Mouse (Mus musculus) embryonic fibroblast, embryonic 13.5 days (primary cell): ENCODE results near the gene Rgcc. TPM values are rescaled to one million over a fixed set of nuclear protein-coding genes. Genes with fewer than 3 reads are reported as not detected.

ENCODE experiments used
- H3K27ac ChIP-seq: 2 replicates; pipeline ENCODE4 v1.5.1; 2012; ENCODE audit warnings: low read length, control low read depth, inconsistent platforms; ENCODE audit not compliant: insufficient read depth
- H3K4me1 ChIP-seq: 2 replicates; pipeline ENCODE4 v1.6.1; 2011; ENCODE audit warnings: low read length; ENCODE audit not compliant: control insufficient read depth, insufficient read depth
- H3K4me3 ChIP-seq: 2 replicates; pipeline ENCODE4 v1.5.1; 2011; ENCODE audit warnings: mild to moderate bottlenecking, control low read depth, low read length; ENCODE audit not compliant: insufficient read depth
- CTCF ChIP-seq: IDR thresholded peaks from 2 replicates; pipeline ENCODE4 v1.5.1; 2011; ENCODE audit warnings: mild to moderate bottlenecking, control low read depth, low read length, moderate library complexity, borderline replicate concordance; ENCODE audit not compliant: insufficient read depth
- POLR2A ChIP-seq: IDR thresholded peaks from 2 replicates; pipeline ENCODE4 v1.6.1; 2011; ENCODE audit warnings: low read depth, mild to moderate bottlenecking, control low read depth, low read length, moderate library complexity
- polyA plus RNA-seq: library from polyadenylated mRNA; stranded (reverse); fragments of >200 nt; gene quantifications from 2 replicates; pipeline ENCODE4 v1.2.4, GENCODE M21; 2011; ENCODE audit warnings: low read depth; ENCODE audit not compliant: missing spikeins, insufficient read length

Gene Rgcc
- polyA plus RNA-seq, 1 experiment, result 7.1 TPM

DNA sequence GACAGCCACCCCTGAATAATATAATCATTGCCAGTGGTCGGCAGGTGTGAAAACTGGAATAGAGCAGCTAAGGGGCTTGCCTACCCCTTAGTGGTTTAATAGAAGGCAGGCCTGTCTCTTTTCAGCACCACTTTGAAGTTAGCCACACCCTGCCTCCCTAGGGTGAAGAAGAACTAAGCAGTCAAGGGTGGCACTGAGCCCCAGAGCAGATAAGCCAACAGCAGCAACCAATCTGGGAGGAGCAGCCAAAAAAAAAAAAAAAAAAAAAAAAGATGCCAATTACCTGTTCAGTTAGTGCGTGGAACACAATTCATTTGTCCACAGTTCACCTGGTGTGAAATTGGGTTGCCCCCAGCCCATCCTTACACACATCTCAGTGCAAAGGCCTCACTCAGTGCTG is 1.7 kb upstream of the Rgcc start:
- Histone ChIP-seq H3K4me3 (no peak overlapping the region), H3K4me1 (no peaks in the 10 kb centered on the region; the same call in 1 of the 2 replicates), H3K27ac (no peak overlapping the region)
- TF ChIP-seq POLR2A (no peak), CTCF (no peak)

DNA sequence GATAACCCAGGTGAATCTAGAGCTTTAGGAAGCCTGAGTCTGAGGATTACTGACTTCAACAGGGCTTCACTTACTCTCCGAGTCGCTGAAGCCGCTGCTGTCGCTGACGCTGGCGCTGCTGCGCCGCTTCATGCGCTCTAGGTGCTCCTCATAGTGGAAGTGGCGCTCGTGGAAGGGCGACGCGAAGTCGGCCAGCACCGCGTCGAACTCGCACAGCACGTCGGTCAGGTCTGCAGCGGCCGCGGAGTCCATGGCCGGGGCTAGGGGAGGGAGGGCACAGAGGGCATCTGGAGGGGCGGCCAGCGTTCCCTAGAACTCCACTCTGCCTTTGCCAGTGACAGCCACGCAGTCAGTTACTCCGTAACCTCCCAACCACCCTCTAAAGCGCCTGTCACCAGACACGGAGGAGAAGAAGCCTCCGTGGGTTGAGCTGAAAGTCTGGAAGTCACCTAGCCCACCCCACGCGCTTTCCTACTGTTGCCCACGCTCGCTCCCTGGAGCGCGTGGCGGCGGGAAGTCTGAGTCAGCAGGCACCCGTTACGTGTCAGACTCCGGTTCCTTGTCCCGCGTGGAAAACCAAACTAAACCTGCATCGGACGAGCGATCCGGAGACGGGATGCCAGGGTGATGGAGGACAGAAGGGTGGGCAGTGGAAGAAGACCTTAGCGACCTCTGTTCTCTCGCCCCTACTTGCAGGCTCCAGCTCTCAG is 649 bp downstream of the Rgcc start:
- Histone ChIP-seq H3K4me3 (peak overlapping the region; percentile 39), H3K4me1 (no peaks in the 10 kb centered on the region; the same call in 1 of the 2 replicates), H3K27ac (no peak overlapping the region)
- TF ChIP-seq CTCF (no peak), POLR2A (no peak)

DNA sequence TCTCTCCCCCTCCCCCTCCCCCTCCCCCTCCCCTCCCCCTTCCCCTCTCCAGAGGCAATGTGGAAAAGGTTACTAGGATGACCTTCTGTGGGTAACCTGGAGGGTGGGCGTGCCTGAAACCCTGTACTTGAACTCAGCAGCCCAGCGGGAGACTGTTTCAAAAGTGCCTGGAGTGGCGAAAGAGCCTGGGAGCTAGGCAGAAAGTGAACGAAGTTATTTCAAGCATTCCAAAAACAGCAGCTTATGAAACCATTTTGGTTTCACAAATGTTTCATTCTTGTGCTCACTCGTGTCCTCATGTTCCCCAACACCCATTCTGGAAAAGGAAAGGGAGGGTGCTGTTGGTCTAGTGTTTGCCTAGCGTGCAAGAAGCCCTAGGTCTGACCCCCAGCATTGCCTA is 1.6 kb downstream of the Rgcc start:
- Histone ChIP-seq H3K27ac (no peak overlapping the region), H3K4me1 (no peaks in the 10 kb centered on the region; the same call in 1 of the 2 replicates), H3K4me3 (peak overlapping the region; percentile 39; the same call in 1 of the 2 replicates)
- TF ChIP-seq POLR2A (no peak), CTCF (no peak)

DNA sequence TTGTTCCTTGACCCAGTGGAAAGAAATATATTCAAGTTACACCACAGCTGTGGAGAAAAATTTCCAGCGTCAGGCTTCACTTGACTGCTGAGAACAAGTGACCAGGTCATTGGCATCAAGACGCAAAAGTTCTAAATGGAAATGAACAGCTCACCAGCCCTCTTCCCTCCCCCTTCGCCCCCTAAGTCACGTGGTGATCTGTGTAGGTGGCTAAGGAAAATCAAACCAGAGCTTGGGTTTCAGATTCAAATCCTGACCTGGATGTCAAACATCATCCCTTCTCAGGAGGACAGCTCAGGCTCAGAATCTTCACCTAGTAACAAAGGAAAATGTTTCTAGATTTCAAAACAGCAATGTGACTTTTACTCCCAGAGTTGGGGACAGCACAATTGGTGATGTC is 2.2 kb downstream of the Rgcc start:
- no peak overlapping the region for H3K27ac ChIP-seq
- no peaks in the 10 kb centered on the region; the same call in 1 of the 2 replicates for H3K4me1 ChIP-seq
- no peak for TF ChIP-seq CTCF
- TF ChIP-seq POLR2A, result no peak
- no peak overlapping the region for H3K4me3 ChIP-seq

DNA sequence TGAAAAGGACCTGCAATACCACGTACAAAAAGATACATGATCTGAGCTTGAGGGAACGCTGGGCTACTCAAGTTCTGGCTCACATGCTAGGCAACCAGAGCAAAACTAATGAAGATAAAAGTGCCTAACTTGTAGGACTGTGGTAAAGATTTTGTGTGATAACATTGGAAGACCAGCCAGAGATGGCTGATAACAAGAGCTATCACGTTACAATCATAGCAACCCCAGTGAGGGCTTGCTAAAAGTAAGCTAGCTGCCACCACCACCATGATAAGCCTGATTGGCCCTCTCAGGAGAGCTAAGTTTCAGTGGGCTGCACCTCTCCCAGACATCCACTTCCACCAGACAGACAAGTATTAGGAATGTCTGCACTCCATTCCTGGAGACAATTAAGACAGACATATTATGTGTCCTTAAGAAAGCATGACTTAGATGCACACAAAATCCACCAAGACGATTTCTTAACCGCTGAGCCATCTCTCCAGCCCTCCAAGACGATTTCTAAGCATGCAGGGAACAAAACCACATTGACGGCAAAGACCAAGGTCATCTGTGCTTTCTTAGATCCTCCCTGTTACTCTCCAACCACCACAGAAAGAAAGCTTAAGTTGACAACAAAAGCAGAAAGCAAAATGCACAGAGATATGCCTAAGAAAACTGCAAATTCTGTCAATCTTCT is 3.0 kb downstream of the Rgcc start:
- H3K4me1 ChIP-seq, result no peaks in the 10 kb centered on the region; the same call in 1 of the 2 replicates
- H3K27ac ChIP-seq, result no peak overlapping the region
- no peak overlapping the region for H3K4me3 ChIP-seq
- no peak for TF ChIP-seq POLR2A
- no peak for TF ChIP-seq CTCF

DNA sequence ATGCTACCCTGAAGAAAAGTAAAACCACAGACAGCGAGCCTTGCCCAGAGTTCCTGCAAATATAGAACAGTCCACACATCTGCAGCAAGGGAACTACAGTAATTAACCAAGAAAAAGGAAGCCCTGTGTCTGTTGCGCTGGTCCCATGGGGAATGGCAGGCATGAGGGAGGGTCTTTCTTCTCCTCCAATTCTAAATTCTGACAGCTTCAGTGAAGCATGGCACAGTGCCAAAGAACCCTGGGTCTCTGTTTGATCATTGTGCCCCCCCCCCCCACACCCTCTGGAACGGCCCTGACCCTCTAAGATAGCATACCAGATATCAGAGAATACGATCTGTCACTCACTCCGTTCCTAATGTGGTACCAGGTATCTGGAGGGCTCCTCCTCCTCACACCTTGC is 4.6 kb downstream of the Rgcc start:
- Histone ChIP-seq H3K4me1 (peaks cover 4% of the 10 kb centered on the region), H3K4me3 (no peak overlapping the region), H3K27ac (no peak overlapping the region)
- no peak for TF ChIP-seq POLR2A
- no peak for TF ChIP-seq CTCF

DNA sequence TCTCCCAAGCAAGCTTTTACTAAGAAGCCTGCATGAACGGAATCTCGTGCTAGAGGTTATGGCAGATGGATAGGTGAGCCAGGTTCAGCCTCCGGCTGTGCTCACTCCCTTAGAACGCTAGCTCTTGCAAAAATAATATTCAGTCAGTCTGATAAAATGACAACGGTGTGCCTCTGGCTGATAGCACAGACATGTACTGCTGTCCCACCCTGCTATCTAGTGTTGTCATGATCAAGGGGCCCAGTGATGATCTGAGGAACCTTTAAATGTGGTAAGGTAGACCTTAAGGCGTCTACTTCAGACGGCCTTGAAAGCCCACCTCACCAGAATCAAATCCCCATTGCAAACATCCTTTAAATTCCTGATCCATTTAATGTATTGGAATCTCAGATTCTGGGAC is 5.2 kb downstream of the Rgcc start:
- TF ChIP-seq CTCF (no peak), POLR2A (no peak)
- H3K27ac ChIP-seq, result no peak overlapping the region
- peaks cover 4% of the 10 kb centered on the region for H3K4me1 ChIP-seq

DNA sequence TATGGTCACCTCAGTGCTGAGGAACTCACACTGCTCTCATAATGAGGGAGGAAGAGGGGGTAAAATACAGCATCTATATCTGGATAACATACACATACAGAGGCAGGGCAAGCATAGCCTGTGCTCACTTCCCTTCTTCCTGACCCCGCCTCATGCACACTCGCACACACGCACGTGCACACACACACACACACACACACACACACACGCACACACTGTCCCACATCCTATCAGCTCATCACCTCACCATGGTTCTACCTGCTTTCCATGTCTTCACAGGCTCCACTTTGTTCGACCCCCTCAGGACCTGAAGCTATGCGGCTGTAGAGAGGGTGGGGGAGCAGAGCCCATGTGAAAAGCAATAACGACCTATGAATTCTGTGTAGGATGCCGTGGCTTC is 5.9 kb downstream of the Rgcc start:
- no peak overlapping the region for H3K4me3 ChIP-seq
- H3K27ac ChIP-seq, result no peak overlapping the region
- TF ChIP-seq POLR2A (no peak), CTCF (no peak)
- peaks cover 7% of the 10 kb centered on the region for H3K4me1 ChIP-seq

More for the DNA sequence above, 5.2 kb downstream of the Rgcc start:
- H3K4me3 ChIP-seq, result no peak overlapping the region

DNA sequence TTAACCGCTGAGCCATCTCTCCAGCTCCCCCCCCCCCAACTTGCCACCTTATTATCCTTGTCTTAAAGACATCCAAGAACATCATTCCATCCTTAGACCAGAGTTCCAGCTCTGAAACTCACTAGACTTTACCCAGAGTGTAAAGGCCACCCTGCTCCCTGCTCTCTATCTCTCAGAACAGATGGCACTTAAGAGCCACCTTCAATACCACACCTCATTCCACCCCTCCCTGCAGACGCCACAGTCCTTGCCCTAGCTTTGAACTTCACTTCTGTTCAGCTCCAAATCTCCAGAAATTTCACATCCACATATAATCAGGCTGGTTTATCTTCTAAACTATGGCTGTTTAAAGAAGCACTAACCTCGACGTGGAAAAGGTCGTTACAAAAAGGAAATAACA is 6.5 kb downstream of the Rgcc start:
- TF ChIP-seq CTCF (no peak), POLR2A (no peak)
- H3K4me1 ChIP-seq, result peaks cover 7% of the 10 kb centered on the region
- H3K27ac ChIP-seq, result no peak overlapping the region
- no peak overlapping the region for H3K4me3 ChIP-seq

DNA sequence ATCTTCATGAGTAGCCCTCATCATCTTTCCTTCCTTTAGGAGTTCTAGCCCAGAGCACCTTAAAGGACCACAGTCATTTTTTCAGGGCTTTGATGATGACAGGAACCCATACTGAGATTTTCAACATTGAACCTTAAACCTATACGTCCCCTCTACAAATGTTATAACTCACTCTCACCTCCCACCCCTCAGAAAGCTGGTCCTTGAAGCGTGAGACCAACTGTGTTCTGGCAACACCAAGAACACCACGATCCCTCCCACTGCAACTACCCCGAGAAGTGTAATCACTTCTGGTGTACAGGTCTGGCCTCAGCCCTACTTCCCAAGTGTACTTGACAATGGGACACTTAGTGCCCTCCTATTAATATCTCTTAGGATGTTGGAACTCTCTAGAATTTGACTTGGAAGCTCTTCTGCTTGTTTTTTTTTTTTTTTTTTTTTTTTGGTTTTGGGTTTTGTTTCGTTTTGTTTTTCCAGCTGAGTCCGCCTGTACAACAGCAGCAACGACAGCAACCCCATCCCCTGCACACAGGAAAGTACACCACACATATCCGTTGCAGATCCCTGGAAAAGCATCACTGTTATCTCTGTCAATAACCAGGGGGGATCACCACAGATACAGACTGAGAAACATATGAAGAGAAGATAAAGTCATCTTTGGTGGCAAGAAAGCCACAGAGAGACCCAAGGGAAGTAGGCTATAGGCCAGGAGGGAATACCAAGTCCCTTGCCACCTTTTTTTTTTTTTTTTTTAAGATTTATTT is 7.2 kb downstream of the Rgcc start:
- Histone ChIP-seq H3K4me3 (no peak overlapping the region), H3K27ac (no peak overlapping the region), H3K4me1 (peaks cover 7% of the 10 kb centered on the region)
- TF ChIP-seq CTCF, result no peak
- TF ChIP-seq POLR2A, result no peak
